ENCODE assay signal across 15 mouse cellular contexts in genomic region chr2:158048718-158049117, GRCm38 (mm10).
DNase-seq lines count a peak whose midpoint lies in the region.
"Had no signal": no experiment of that assay in that cellular context is flagged by ENCODE, and none has a peak within 500 bp of the region (broad histone marks: within the 10 kb centered on the region; RNA-seq: fewer than 3 reads in every experiment).

No protein-coding gene starts in this region.

- DNase-seq in heart, adult 11 months: peak; percentile 61
- no peak for DNase-seq in heart, adult 9 months (ENCODE audit: low spot score in 2 of 2)
- DNase-seq in kidney, postnatal 10 days: peak; percentile 56
- no peak for DNase-seq in kidney, adult 18-20 months
- peak; percentile 26 to 37 for DNase-seq in kidney, postnatal 4 days
- no peak for DNase-seq in kidney, adult 9 months
- DNase-seq: adrenal gland, adult 8-10 months; adrenal gland, postnatal 14 days; adrenal gland, postnatal 36 days; B cell, adult 2 months; cerebellum, adult 11-12 months; cerebellum, adult 2 months; cerebellum, adult 9-10 months; cerebellum, postnatal 10 days; cerebellum, postnatal 25 days had no signal

Comparison
In these comparisons a context has a peak if more than half of its experiments do, and no peak if none do; other contexts are left out.
1. DNase-seq: peak in heart, adult 11 months (single experiment), kidney, postnatal 10 days (single experiment) and kidney, postnatal 4 days (2 of 2); none in heart, adult 9 months (0 of 2), kidney, adult 18-20 months (single experiment) and kidney, adult 9 months (single experiment).